Mouse (Mus musculus) embryo, embryonic 10 days (tissue): ENCODE results near the gene Phldb2.

ENCODE experiments used
- DNase-seq: peaks from one replicate; pipeline ENCODE4 v3.0.0-alpha.2; 2015; ENCODE audit warnings: low spot score

Phldb2 gene

DNA sequence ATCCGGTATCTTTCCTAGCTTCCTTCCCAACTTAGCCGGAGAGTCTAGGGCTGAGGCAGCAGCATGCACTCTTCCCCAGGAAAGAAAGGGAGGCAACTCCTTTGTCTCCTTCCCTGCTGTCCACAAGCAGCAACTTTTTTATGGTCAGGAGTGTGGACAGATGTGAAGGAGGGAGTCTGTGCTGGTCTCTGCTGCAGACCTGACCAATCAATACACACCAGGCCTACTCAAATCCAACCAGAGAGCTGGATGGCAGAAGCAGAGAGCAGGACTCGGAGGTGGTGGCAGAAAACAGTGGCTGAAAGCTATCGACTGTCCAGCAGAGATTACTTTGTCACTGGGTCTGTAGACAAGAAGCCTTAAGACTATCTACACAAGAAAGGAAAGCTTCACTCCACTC lies at the start of gene Phldb2:
Phldb2 (minus strand) TSS at position 205 of the 400 bp plus-strand sequence.
- no peak for DNase-seq

DNA sequence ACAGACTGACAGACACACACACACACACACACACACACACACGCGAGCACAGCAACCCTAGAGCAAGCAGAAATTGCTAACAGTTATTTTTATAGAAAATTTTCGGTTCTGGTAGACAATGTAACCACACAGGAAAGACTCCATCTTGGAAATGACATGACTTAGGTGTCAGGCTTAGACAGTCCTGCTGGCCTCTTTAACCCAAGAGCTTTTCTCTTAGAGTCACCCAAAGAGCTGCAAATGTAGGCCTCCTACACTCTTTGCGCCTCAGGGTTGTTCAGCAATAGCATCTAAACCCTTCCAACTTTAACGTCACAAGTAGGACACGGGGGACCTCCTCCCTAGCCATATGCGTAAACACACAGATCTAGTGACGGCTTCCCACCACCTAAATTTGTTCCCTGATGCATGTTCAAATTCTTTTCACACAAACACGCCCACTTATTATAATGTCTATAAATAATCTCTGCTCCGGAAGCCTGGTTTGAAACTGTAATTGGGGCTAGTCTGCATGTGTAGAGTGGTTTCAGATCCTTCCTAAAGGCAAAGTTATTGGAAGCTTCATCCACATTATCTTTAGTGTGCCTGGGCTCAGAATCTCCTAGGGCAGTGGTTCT lies 48.3 kb upstream of the Phldb2 start:
- DNase-seq, result no peak

DNA sequence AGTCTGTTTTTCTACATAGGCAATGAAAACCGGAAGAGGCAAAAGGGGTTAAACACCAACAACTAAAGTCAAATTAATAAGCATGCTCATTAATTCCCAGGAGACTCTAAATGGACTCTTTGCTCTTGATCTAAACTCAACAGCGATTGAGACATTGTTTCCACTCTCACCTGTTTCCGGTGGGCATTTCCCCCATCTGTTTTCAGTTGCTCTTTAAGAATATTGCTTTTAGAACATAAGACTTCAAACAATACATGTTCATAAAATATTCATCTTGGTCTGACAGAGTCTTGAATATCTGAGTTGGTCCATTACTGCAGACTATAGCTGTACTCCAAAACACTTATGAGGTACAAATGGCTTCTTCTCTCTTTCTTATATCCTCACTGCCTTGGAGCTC lies 47.6 kb upstream of the Phldb2 start:
- no peak for DNase-seq

DNA sequence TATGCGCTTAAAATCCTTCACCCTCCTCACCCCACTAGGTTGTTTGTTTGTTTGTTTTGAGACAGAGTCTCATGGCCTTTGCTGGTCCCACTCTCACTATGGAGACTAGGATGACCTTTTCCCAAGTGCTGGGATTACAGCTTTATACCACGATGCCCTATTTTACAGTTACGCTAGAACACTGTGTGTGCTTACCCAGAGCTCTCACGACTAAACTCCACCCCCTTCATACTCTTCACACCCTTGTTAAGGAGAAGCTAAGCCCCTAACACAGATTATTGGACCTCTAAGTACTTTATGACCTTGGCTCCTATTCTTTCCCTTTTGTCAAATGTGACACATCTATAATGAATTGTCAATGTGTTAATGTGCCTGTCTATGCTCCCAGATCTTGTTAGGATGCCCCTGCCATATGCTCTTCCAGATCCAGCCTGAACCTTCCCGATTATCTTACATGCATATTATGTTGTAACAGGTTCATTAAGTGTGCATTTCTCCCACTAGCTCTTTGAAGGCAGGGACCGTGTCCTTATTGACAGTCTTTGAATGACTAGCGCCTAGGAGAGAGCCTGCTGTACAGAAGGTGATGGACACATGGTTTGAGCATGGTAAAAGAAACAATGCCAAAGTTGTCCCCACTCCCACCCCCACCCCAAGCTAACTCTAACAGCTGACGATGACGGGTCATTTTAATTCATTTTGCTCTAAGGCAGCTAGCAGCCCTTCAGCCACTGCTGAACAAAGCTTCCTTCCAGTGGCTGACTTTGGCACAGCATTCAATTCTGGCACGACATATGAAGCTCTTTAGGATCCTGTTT lies 46.2 kb upstream of the Phldb2 start:
- peak; percentile 10 for DNase-seq

DNA sequence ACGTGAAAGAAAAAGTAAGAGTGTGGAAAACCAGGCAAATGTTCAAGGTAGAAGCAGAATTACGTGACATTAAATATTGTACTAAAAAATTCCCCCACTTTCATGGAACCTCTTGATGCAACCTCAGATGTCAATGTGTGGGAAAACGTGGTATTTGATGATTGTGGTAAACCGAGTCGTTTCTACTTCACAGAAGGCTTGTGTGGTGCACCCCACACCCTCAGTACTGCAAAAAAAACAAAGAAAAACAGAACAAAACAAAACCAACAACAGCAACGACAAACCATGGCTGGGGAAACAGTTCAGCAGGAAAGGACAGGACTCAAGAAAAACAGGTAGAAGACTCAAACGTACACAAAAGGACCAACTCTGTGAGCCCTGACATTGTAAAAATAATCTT lies 44.8 kb upstream of the Phldb2 start:
- DNase-seq, result no peak

DNA sequence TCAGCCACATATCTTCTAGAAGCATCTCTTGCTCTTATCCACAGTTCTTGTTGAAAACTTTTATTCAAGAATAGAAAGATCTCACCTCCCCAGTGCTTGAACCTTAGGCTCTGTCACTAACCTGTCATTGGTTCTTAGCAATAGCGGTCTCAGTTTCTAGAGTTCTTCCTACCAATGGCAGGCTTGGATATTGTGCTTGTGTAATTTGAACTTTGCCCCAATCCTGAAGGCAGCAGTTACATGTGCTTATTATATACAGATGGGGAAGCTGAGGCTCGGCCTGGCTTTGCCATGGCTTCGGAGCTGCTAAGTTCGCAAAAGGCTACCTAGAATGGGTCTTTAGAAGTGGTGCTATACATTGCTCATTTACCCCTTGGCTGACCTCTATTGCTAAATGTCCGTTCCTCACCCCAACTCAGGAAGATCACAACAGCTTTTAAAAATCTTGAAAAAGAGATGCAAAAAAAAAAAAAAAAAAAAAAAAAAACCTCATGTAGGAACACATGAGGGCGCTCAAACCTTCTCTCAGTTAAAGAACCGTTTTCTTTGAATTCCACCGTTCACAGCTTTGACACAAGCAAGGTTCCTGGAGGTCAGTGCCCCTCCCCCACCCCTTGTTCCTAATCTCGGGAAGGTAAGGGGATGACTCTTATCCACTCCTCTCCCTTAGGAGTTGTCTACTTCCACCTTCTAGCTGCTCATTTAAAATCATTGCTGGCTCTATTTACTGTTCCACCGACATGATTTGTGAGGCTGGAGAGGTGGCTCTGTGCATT lies 37.7 kb upstream of the Phldb2 start:
- peak; percentile 52 for DNase-seq

DNA sequence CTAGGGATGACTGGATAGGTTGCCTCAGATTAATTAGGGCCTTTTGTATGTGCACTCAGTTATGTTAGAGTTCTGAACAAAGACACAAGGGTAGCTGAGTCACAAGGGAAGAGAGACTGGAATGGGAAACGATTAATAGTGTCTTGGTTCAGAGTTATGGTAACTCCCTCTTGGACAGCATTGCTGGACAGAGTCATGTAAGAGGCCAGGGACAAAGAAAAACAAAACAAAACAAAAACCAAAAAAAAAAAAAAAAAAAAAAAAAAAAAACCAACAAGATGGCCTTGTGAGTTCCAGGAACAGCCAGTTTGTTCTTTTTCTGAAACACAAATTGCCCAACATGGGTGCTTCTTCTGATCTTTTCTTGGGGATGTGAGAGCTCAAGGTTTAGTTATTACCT lies 32.8 kb upstream of the Phldb2 start:
- DNase-seq, result no peak

GRCm38 (mm10) chr16:45984610-45985606 lies 31.5 kb upstream of the Phldb2 start:
- no peak for DNase-seq

DNA sequence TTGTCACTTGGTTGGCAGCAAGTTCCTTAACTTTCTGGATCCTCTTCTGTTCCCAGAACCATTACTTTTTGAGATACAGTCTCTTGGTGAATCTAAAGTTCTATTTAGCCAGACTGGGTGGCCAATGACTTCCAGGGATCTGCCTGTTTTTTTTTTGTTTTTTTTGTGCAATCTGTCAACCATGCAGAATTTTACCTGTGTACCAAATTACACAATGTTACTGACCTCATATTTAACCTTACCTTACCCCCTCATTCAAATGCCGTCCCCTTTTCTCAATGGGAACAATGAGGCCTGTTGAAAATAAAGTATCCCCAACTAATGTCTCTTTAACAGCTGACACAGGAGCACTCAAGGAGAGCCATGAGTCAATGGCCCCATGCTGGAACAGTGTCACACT lies 22.9 kb upstream of the Phldb2 start:
- no peak for DNase-seq

GRCm38 (mm10) chr16:45973959-45974686 lies 20.7 kb upstream of the Phldb2 start:
- DNase-seq, result peak; percentile 21

- no peak for DNase-seq
Observed at GRCm38 (mm10) chr16:45970187-45970586, 16.8 kb upstream of the Phldb2 start.

GRCm38 (mm10) chr16:45968716-45969115 lies 15.3 kb upstream of the Phldb2 start:
- DNase-seq, result no peak

- peak; percentile 92 for DNase-seq
Observed at GRCm38 (mm10) chr16:45967471-45967870, 14.1 kb upstream of the Phldb2 start.

GRCm38 (mm10) chr16:45966604-45967003 lies 13.2 kb upstream of the Phldb2 start:
- no peak for DNase-seq

DNA sequence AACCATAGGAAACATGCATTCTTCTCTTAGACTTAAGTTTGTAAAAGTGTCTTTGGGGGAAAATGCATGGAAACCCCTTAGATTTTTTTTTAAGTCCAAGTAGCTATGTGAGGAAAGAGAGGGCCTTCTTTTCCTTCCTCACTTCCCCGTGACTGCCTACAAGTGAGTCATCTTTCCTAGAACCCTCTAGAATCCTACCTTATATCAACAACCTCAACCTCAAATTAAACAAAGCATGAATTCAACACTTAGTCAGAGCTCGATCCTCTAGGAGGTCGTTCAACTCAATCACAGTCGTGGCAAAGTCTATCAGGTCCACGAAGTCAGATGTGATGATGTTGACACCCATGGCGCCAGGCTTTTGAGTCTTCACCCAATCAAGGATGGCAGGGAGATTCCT lies 11.4 kb upstream of the Phldb2 start:
- DNase-seq, result no peak

DNA sequence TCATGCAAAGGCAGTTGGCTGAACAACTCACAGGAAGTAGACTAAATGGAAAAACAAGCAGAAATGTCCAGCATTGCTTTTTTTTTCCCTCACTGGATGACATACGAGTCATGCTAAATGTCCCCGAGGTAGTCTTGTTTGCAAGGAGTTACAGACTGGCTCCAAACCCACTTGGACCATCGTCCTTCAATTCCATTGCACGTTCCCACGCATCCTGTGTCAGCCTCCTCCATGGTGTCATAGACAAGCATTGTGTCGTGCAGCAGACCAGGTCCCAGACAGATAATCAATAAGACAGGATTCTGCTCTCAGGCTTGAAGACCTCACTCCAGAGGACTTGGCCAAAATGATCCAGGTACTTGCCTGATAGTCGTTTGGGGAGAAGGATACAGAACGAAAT lies 10.4 kb upstream of the Phldb2 start:
- DNase-seq, result no peak

- DNase-seq, result peak; percentile 51
Observed at GRCm38 (mm10) chr16:45963088-45963487, 9.7 kb upstream of the Phldb2 start.

DNA sequence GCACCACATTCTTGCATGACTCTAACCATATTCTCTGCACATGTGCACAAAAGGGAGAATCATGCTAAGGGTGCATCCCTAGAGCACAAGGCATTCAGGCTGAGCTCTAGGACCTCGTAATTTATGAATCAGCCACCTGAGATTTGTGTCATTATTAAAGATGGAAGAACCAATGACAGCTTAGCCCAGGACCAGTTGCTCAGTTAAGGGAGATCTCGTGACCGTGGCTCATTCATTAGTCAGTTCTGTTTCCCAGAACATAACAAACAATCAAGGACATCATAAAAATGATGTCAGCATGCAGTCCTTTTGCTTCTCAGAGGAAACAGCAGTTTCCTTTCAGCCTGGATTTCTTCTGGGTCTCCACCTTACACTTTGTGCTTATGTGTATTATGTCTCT lies 7.6 kb upstream of the Phldb2 start:
- DNase-seq, result no peak

- DNase-seq, result peak; percentile 11
Observed at GRCm38 (mm10) chr16:45956390-45956950, 3.1 kb upstream of the Phldb2 start.

DNA sequence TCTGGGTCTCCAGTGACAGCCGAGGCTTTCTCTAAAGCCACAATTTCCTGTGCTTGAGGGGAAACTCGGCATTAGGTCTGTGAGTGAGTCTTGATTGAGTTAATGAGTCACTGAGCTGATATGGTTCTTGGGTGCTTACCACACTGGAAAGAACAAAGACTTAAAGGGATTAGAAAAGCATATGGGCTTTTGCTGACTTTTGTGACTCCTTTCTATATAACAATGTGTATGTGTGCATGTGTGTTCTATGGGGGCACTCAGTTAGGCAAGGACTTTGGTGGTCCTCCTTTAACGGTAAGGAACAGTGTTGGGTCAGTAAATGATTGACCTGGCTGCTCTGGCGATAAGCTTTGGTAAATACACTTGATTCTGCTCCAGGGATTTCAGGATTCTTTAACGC lies 897 bp downstream of the Phldb2 start:
- DNase-seq, result no peak

- DNase-seq, result no peak
Observed at GRCm38 (mm10) chr16:45952035-45952434, 1.4 kb downstream of the Phldb2 start.
